Mouse (Mus musculus) CH12.LX (cell line): ENCODE measurements around the gene Ddah2. TPM values are rescaled to one million over a fixed set of nuclear protein-coding genes. Genes with fewer than 3 reads are reported as not detected.

Experiments
- DNase-seq: peaks from one replicate; pipeline ENCODE4 v3.0.0-alpha.2; 2013; ENCODE audit errors: extremely low read depth
- H3K27ac ChIP-seq: 2 replicates; pipeline ENCODE4 v1.5.1; 2012; ENCODE audit warnings: low read depth, mild to moderate bottlenecking, control low read depth, moderate library complexity; ENCODE audit not compliant: insufficient read depth
- H3K27me3 ChIP-seq: replicated peaks from 2 replicates; pipeline ENCODE3; 2012; ENCODE audit warnings: inconsistent platforms
- H3K36me3 ChIP-seq, 2 experiments: replicated peaks in 1 of 2; 2 replicates each; pipeline versions ENCODE3 to v1.6.1; 2012; ENCODE audit warnings: inconsistent platforms in 1 of 2, low read length in 1 of 2, mild to moderate bottlenecking in 1 of 2, mixed read lengths in 1 of 2, moderate library complexity in 1 of 2; ENCODE audit not compliant: control insufficient read depth in 1 of 2, insufficient read depth in 1 of 2
- H3K4me1 ChIP-seq, 2 experiments: 2 replicates each; pipeline ENCODE4 v1.6.1; 2012; ENCODE audit warnings: inconsistent platforms in 1 of 2, moderate library complexity in 1 of 2; ENCODE audit not compliant: insufficient read depth in 2 of 2, control insufficient read depth in 1 of 2
- H3K4me2 ChIP-seq: 2 replicates; pipeline ENCODE4 v1.6.1; 2012; ENCODE audit warnings: low read depth, mild to moderate bottlenecking, control low read depth; ENCODE audit not compliant: poor library complexity, insufficient read depth, severe bottlenecking
- H3K4me3 ChIP-seq, 3 experiments: fragments of 150-350 bp in 1 of 3; sonication (generic) in 1 of 3; replicated peaks in 1 of 3; 2 replicates each; pipeline versions ENCODE3 to v1.5.1; 2011 to 2012; ENCODE audit warnings: low read depth in 2 of 3, low read length in 2 of 3, mild to moderate bottlenecking in 2 of 3, moderate library complexity in 2 of 3, control low read depth in 1 of 3, improper control_type of control experiment in 1 of 3, inconsistent platforms in 1 of 3, mixed read lengths in 1 of 3; ENCODE audit not compliant: poor library complexity in 1 of 3
- H3K79me2 ChIP-seq: replicated peaks from 2 replicates; pipeline ENCODE4 v1.6.1; 2012; ENCODE audit warnings: mild to moderate bottlenecking, moderate library complexity; ENCODE audit not compliant: control insufficient read depth, poor library complexity, insufficient read depth, severe bottlenecking; ENCODE audit errors: extremely low read depth
- H3K9ac ChIP-seq: 2 replicates; pipeline ENCODE4 v1.6.1; 2012; ENCODE audit warnings: low read depth, mild to moderate bottlenecking, control low read depth, moderate library complexity; ENCODE audit not compliant: insufficient read depth
- H3K9me3 ChIP-seq: replicated peaks from 2 replicates; pipeline ENCODE3; 2012; ENCODE audit warnings: low read length, inconsistent platforms, mixed read lengths
- BHLHE40 ChIP-seq: IDR thresholded peaks from 2 replicates; pipeline ENCODE4 v1.6.1; 2011; ENCODE audit warnings: mild to moderate bottlenecking, low read depth, low read length, improper control_type of control experiment
- CHD2 ChIP-seq: IDR thresholded peaks from 2 replicates; pipeline ENCODE4 v1.6.1; 2011; ENCODE audit warnings: low read length, improper control_type of control experiment
- E2F4 ChIP-seq: IDR thresholded peaks from 2 replicates; pipeline ENCODE4 v1.6.1; 2011; ENCODE audit warnings: low read depth, low read length, improper control_type of control experiment; ENCODE audit not compliant: insufficient replicate concordance
- GABPA ChIP-seq: IDR thresholded peaks from 2 replicates; pipeline ENCODE4 v1.6.1; 2012; ENCODE audit warnings: low read depth, low read length, improper control_type of control experiment, inconsistent platforms; ENCODE audit not compliant: insufficient replicate concordance
- MAFK ChIP-seq: IDR thresholded peaks from 2 replicates; pipeline ENCODE4 v1.6.1; 2011; ENCODE audit warnings: low read length, improper control_type of control experiment; ENCODE audit not compliant: insufficient replicate concordance
- MEF2A ChIP-seq: IDR thresholded peaks from 2 replicates; pipeline ENCODE4 v1.6.1; 2014; ENCODE audit warnings: low read depth, mild to moderate bottlenecking, inconsistent platforms, low read length, improper control_type of control experiment, borderline replicate concordance
- MYC ChIP-seq: IDR thresholded peaks from 2 replicates; pipeline ENCODE4 v1.6.1; 2011; ENCODE audit warnings: low read depth, mild to moderate bottlenecking, improper control_type of control experiment, low read length
- NELFE ChIP-seq: IDR thresholded peaks from 2 replicates; pipeline ENCODE4 v1.6.1; 2011; ENCODE audit warnings: low read depth, low read length, improper control_type of control experiment
- PAX5 ChIP-seq: IDR thresholded peaks from 2 replicates; pipeline ENCODE4 v1.6.1; 2012; ENCODE audit warnings: low read length, inconsistent platforms, mixed read lengths
- SIN3A ChIP-seq: IDR thresholded peaks from 2 replicates; pipeline ENCODE4 v1.6.1; 2012; ENCODE audit warnings: low read length, improper control_type of control experiment, inconsistent platforms
- UBTF ChIP-seq: IDR thresholded peaks from 2 replicates; pipeline ENCODE4 v1.6.1; 2012; ENCODE audit warnings: low read depth, mild to moderate bottlenecking, inconsistent platforms, low read length, improper control_type of control experiment, moderate library complexity
- ZKSCAN1 ChIP-seq: IDR thresholded peaks from 2 replicates; pipeline ENCODE4 v1.6.1; 2012; ENCODE audit warnings: low read depth, inconsistent platforms, low read length, improper control_type of control experiment, borderline replicate concordance
- dilution Hi-C: fragments of 300-500 bp; cut with MboI; formaldehyde crosslinking; loops from 2 replicates; pipeline ENCODE4 v1.14.3; 2020; ENCODE audit warnings: low sequenced_read_pairs; ENCODE audit not compliant: extremely low pct_unique_long_range_greater_than_20kb, extremely low pct_ligation_motif_present
- in situ Hi-C: fragments of 300-500 bp; cut with MboI; formaldehyde crosslinking; loops from 3 replicates; pipeline ENCODE4 v1.14.3; 2019; ENCODE audit warnings: low sequenced_read_pairs, low pct_ligation_motif_present, low pct_unique_long_range_greater_than_20kb, mixed read lengths
- polyA plus RNA-seq: library from polyadenylated mRNA; unstranded; fragments of >175 nt; gene quantifications from 2 replicates; pipeline ENCODE4 v1.2.1, GENCODE M21; 2012; ENCODE audit warnings: low read depth; ENCODE audit not compliant: insufficient read length
- total RNA-seq, 2 experiments: library from RNA; depleted of rRNA; stranded (reverse); fragments of 300-350 nt in 1 of 2; fragments of >200 nt in 1 of 2; gene quantifications; 2 replicates each; pipeline ENCODE4 v1.2.3; 2012 to 2014

Gene Ddah2
- total and polyA plus RNA-seq, 3 experiments, result 0.94 to 4.8 (median 3.4) TPM

GRCm38 (mm10) chr17:35023221-35023620 is 35.6 kb upstream of the Ddah2 start:
- TF ChIP-seq GABPA, result no peak
- dilution Hi-C loops (no loop called here), in situ Hi-C loops (loop anchor here (5.0 to 10.0 kb wide), 2 partner anchors 44 to 92 kb away; partner anchors contain the start of genes Ly6g5b, Ly6g6c and Mpig6b)
- Histone ChIP-seq H3K4me3 (no peak overlapping the region), H3K4me2 (no peak overlapping the region), H3K9ac (no peak overlapping the region), H3K4me1 (peaks cover 13 to 45% of the 10 kb centered on the region in 2 experiments), H3K79me2 (no peaks in the 10 kb centered on the region; the same call in none of the 2 replicates), H3K36me3 (peaks cover 4 to 52% of the 10 kb centered on the region in 2 experiments), H3K27ac (no peak overlapping the region), H3K27me3 (no peaks in the 10 kb centered on the region), H3K9me3 (no peaks in the 10 kb centered on the region)
- no peak for DNase-seq

- no peak for TF ChIP-seq NELFE
- Histone ChIP-seq H3K9me3 (no peaks in the 10 kb centered on the region), H3K4me1 (peaks cover 14 to 50% of the 10 kb centered on the region in 2 experiments), H3K27ac (no peak overlapping the region), H3K9ac (no peak overlapping the region), H3K79me2 (no peaks in the 10 kb centered on the region; the same call in none of the 2 replicates), H3K27me3 (no peaks in the 10 kb centered on the region), H3K4me3 (no peak overlapping the region), H3K4me2 (no peak overlapping the region; the same call in 1 of the 2 replicates), H3K36me3 (peaks cover 4 to 47% of the 10 kb centered on the region in 2 experiments)
- no peak for DNase-seq
- in situ Hi-C loops (loop anchor here (5.0 to 10.0 kb wide), 2 partner anchors 44 to 91 kb away; partner anchors contain the start of genes Ly6g5b, Ly6g6c and Mpig6b), dilution Hi-C loops (no loop called here)
These were observed 35.1 kb upstream of the Ddah2 start for GRCm38 (mm10) chr17:35023756-35024155.

GRCm38 (mm10) chr17:35024261-35024660 is 34.6 kb upstream of the Ddah2 start:
- in situ Hi-C loops, result loop anchor here (5.0 to 10.0 kb wide), 2 partner anchors 43 to 91 kb away; partner anchors contain the start of genes Ly6g5b, Ly6g6c and Mpig6b
- TF ChIP-seq PAX5 (no peak), E2F4 (no peak), BHLHE40 (no peak), UBTF (no peak), MAFK (no peak), CHD2 (no peak), MEF2A (no peak), GABPA (no peak), MYC (no peak), NELFE (no peak), SIN3A (no peak), ZKSCAN1 (no peak)
- Histone ChIP-seq H3K36me3 (peaks cover 4 to 47% of the 10 kb centered on the region in 2 experiments), H3K27me3 (no peaks in the 10 kb centered on the region), H3K27ac (no peak overlapping the region), H3K4me3 (no peak overlapping the region), H3K9ac (no peak overlapping the region), H3K4me2 (no peak overlapping the region; the same call in 1 of the 2 replicates), H3K79me2 (no peaks in the 10 kb centered on the region; the same call in none of the 2 replicates), H3K9me3 (no peaks in the 10 kb centered on the region), H3K4me1 (peaks cover 14 to 55% of the 10 kb centered on the region in 2 experiments)
- DNase-seq, result no peak
- dilution Hi-C loops, result no loop called here
